Mouse (Mus musculus): ENCODE data around the gene Prl8a2.

The Prl8a2 gene

DNA sequence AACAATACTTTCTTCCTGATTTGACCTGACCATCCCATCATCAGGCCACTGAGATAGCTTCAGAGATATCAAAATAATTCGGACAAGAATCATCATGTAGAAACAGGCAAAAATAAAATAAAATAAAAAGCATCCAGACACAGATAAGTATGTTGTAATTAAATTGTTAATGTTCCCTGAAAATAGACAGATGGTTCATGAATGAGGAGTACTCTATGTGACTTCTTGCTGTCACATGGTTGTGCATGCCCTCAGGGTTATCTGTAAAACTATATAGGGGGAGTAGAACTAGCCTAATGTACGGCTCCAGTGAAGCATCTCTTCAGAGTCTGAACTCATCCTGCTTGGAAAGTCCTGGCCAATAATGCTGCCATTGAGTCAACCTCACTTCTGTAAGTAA lies at the start of gene Prl8a2:
Gene Prl8a2, plus strand, starts transcription at position 301 of the 400 bp plus-strand sequence.
- no peak for DNase-seq (ENCODE audit: low read depth)

DNA sequence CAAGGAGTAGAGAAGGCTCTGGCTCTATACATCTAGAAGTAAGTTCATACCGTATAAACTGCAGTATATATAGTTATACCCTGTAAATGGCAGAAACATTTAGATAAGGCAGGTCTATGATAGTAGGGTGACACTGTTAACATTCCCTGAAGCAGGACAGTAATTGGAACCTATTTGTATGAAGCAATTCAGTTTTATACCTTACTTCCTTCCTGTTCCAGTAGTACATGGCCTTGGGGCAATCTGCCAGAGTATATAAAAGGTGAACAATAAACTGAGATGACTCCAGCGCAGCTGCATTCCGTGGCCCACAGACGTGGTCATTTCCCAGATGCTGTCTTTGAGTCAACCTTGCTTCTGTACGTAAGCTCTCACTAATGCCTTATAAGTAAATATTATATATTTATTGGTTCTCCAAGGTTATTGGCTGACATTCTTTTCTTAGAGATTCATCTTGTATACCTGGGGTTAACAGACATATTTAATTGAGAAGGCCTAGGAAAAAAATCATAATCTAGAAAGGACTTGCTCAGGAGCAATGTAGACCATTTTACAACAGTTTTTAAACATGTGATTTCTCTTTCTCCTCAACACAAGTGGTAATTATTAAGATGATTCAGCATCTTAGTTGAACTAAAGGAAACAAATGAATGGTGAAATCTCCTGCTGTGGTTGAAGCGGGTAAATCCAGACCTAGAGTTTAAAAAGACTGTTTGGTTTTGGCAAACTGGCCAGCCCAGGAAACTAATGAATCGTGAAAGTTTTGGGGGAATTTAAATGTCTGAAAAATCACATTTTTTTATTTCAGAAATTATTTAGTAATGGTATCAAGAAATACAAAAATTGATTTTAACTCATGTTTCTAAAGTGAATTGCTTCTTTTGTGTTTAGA lies 32.9 kb upstream of the Prl8a2 start, which contains the start of gene Prl6a1:
Gene Prl6a1, plus strand, starts transcription at position 294 of the 892 bp plus-strand sequence.
- DNase-seq (ENCODE audit: low read depth) = no peak

- no peak for DNase-seq (ENCODE audit: low read depth)
These were observed 10.5 kb upstream of the Prl8a2 start for GRCm38 (mm10) chr13:27334989-27335388.

DNA sequence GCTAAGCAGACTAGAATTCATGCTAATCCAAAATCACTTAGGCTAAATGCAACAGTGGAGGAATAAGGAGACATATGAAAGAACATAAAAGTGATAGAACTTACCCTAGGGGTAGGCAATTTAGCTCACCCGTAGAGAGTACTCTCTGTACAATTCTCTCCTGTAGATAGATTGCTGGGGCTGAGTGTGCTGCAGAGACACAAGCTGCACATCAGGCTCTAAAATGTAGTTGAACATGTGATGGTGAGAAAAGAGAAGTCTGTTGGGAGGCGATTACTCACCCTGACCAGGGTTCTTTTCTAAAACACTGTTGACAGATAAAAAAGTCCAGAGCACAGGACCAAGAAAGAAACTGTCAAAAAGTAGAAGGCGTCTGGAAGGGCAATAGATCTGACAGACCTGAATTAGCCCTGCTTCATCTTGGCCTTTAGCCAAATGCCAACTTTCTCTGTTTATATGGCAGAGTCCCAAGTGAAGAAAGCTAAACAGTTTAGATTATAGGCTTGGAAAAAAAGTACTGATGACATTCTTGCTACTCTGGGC lies 2.7 kb upstream of the Prl8a2 start:
- no peak for DNase-seq (ENCODE audit: low read depth)

DNA sequence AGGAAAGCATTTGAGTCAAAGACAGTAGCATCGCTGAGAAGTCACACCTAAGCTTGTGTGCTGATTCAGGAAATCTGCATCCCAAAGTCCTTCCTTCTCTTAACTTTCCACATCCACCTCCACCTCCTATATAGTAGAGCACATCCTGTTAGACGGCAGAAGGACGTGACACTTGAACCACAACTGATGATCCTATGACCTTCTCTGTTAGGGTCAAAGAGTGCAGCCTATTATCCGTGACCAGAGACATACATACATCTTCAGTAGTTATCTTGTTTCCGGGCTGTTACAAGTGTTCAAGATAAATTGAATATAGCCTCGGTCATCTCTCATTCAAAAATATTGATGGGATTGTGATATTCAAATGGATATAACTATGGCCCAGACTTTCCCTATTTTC lies 45.3 kb downstream of the Prl8a2 start, which contains the start of gene Prl2b1:
Gene Prl2b1, minus strand, starts transcription at position 101 of the 400 bp plus-strand sequence.
- DNase-seq (ENCODE audit: low read depth) = no peak

GRCm38 (mm10) chr13:27399061-27399724 lies 53.7 kb downstream of the Prl8a2 start:
- no peak for DNase-seq (ENCODE audit: low read depth)

Measured in c-Kit-positive CD71-positive TER-119-negative erythroid progenitor cells, embryonic 14.5 days (primary cell).